Mouse (Mus musculus) heart, adult 8-10 months (tissue): Measurements from ENCODE around the gene Spata17. TPM values are rescaled to one million over a fixed set of nuclear protein-coding genes. Genes with fewer than 3 reads are reported as not detected.

ENCODE experiments used
- DNase-seq: peaks from one replicate; pipeline ENCODE4 v3.0.0; 2022; ENCODE audit warnings: low spot score
- total RNA-seq, 4 experiments: library from RNA; stranded (reverse); gene quantifications; 2 replicates each; pipeline ENCODE4 v1.2.4; 2022

Gene Spata17
- total RNA-seq, 4 experiments from 2014 or later = 0.52 to 0.95 (median 0.67) TPM

DNA sequence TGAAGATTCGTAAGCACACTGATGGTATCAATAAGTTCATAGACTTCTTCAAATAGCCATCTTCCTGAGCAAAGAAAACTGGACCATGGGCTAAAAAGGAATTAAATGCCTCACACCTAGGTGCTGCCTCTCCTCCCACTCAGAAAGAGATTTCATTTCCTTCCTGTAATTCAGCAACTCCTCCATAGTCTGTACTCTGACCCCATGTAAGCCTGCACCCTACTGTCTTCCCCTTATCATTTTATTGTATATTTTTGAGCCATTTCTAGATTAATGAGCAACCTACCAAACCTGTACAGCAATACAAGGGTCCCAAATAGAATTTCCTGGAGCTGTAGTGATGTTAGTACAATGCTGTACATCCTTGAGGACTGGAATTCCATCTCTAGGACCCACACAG lies 211.0 kb downstream of the Spata17 start:
- DNase-seq = no peak

DNA sequence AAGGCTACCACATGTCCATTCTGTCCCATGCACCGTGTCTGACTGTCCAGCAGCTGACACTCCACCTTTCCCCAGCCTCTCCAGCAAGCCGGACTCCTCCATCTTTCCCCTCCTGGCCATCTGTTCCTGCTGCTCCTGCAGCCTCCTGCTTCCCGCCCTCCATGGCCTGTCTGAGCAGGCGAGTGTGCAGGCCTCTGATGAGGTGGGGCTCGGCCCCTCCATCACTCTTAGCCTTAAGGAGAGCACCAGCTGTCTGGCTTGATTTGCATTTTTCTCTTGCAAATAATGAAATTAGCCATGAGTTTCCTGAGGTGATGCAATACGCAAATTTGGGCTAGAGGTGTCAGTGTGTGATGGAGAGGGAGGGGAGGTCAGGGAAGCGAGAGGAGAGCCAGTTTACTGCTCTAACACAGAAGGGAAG lies 211.8 kb downstream of the Spata17 start:
- DNase-seq = no peak

DNA sequence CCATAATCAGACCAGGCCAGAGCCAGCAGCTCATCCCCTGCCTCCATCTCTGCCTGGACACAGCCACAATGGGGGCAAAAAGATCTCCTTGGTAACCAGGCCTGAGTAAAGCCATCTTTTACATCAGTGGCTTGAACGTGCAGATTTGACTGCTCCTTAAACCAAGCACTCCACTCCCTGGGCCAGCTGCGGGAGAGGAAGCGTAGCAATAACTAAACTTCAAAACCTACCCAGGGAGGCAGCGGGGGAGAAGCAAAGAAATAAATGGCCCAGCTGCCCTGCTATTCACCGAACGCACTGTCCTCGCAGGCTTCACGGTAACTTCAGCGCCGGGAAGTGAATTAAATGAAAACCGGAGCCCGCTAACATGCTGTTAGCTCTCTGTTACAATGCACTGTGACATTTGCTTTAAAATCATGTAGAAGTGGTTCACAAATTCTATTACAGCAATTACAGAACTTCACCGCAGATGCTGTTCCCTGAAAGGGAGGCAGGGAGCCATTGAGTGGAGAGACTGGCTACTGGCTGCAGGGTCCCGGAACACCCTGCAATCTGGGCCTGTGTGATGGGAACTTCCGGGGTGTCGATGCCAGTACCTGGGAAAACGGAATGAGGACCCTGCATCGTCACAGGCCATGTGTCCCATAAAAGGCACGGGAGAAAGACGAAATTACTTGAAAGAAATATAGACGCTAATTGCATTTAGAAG lies 217.5 kb downstream of the Spata17 start:
- no peak for DNase-seq

Other genes with a start within 250 kb of the Spata17 start
- not detected for gene D1Pas1, start 248.0 kb downstream of the Spata17 start, total RNA-seq
- gene Gpatch2, start within 50 bp of the Spata17 start, total RNA-seq = 10 to 100 TPM in 1 of 4 experiments, 1 to 10 TPM in 3; 9.3 to 10.5 (median 9.9) TPM